8 mouse cellular contexts compared by ENCODE assay signal in genomic region chr3:96904393-96904792, GRCm38 (mm10). TPM values are rescaled to one million over a fixed set of nuclear protein-coding genes. Genes with fewer than 3 reads are reported as not detected.
DNase-seq lines count a peak whose midpoint lies in the region; ATAC-seq and TF ChIP-seq lines count a peak whose summit lies in the region.

Gene Gja5 (plus strand): TSS chr3:96904693.

- peak within 1 kb of the TSS; percentile 75 for H3K27ac ChIP-seq in testis, adult 2 months (ENCODE audit: control insufficient read depth, insufficient read depth, low read depth, low read length)
- H3K27ac ChIP-seq in heart, embryonic 10.5 days, result peak within 1 kb of the TSS; percentile 91
- no peak within 1 kb of the TSS; the same call in 1 of the 2 replicates for H3K27ac ChIP-seq in limb, embryonic 15.5 days

- 0 out of 2 replicates have a peak, but pooled peaks cover 2% of the 10 kb centered on the region for H3K4me1 ChIP-seq in testis, adult 2 months (ENCODE audit: control insufficient read depth, insufficient read depth, low read length)
- peaks cover 10% of the 10 kb centered on the region for H3K4me1 ChIP-seq in heart, embryonic 10.5 days
- peaks cover 4% of the 10 kb centered on the region; the same call in 1 of the 2 replicates for H3K4me1 ChIP-seq in limb, embryonic 15.5 days

- H3K4me3 ChIP-seq in testis, adult 2 months (ENCODE audit: control insufficient read depth, low read depth, low read length), result peak within 1 kb of the TSS; percentile 100
- H3K4me3 ChIP-seq in heart, embryonic 10.5 days, result peak within 1 kb of the TSS; percentile 100
- peak within 1 kb of the TSS; percentile 97 for H3K4me3 ChIP-seq in limb, embryonic 15.5 days

- H3K9ac ChIP-seq in limb, embryonic 15.5 days, result peak within 1 kb of the TSS; percentile 89

- ATAC-seq in limb, embryonic 15.5 days (ENCODE audit: insufficient number of reproducible peaks, low FRiP score, low TSS enrichment, low read depth), result no peak

- H3K9me3 ChIP-seq in heart, embryonic 10.5 days, result no peaks in the 10 kb centered on the region
- H3K9me3 ChIP-seq in limb, embryonic 15.5 days, result no peaks in the 10 kb centered on the region

- peak within 1 kb of the TSS; percentile 87 for H3K4me2 ChIP-seq in limb, embryonic 15.5 days

- no peak for DNase-seq in testis, postnatal 10 days (ENCODE audit: low spot score)
- DNase-seq in heart, embryonic 10.5 days (ENCODE audit: low spot score), result no peak
- no peak for DNase-seq in yolk sac, embryonic 10.5 days (ENCODE audit: low spot score)
- DNase-seq in cerebellum, postnatal 36 days, result no peak
- no peak for DNase-seq in cerebellum, postnatal 14 days
- no peak for DNase-seq in kidney, adult 8-10 months

- WGBS in heart, embryonic 10.5 days, result 18% methylated on average over 14 of the region's 14 CpGs
- WGBS in limb, embryonic 15.5 days, result 15% methylated on average over 14 of the region's 14 CpGs

- H3K27me3 ChIP-seq in testis, adult 2 months (ENCODE audit: control insufficient read depth, insufficient read depth, low read length), result no peaks in the 10 kb centered on the region
- peaks cover 6% of the 10 kb centered on the region; the same call in 1 of the 2 replicates for H3K27me3 ChIP-seq in heart, embryonic 10.5 days (ENCODE audit: insufficient read depth, poor library complexity, severe bottlenecking)
- H3K27me3 ChIP-seq in limb, embryonic 15.5 days, result peaks cover 16% of the 10 kb centered on the region; the same call in 1 of the 2 replicates

- no peak for TF ChIP-seq POLR2A in testis, adult 2 months (IDR thresholded peaks at IDR 0.05; ENCODE audit: control insufficient read depth, low read depth, low read length)

- H3K36me3 ChIP-seq in testis, adult 2 months (ENCODE audit: control insufficient read depth, insufficient read depth, low read length), result no peaks in the 10 kb centered on the region
- H3K36me3 ChIP-seq in heart, embryonic 10.5 days, result 0 out of 2 replicates have a peak, but pooled peaks cover 4% of the 10 kb centered on the region
- no peaks in the 10 kb centered on the region for H3K36me3 ChIP-seq in limb, embryonic 15.5 days

- TF ChIP-seq CTCF in testis, adult 2 months (IDR thresholded peaks at IDR 0.05; ENCODE audit: control insufficient read depth, insufficient read depth, insufficient replicate concordance, low read depth, low read length), result no peak

RNA-seq across cellular contexts. Expression of gene Gja5, which starts in this region (rescaled TPM):
- polyA plus RNA-seq in testis, adult 2 months (2012; rRNA removed), result 0.26 and 0.46 TPM in 2 replicates
- 57.3 and 133 TPM in 2 replicates for polyA plus RNA-seq in heart, embryonic 10.5 days (2016; fragmentation: Nextera tagmentation; extraction: Ambion mirVana)
- 26.0 and 29.3 TPM in 2 replicates for polyA plus RNA-seq in limb, embryonic 15.5 days (2015; fragmentation: Nextera tagmentation; extraction: Ambion mirVana)

Comparison
In these comparisons a context has a peak if more than half of its experiments do, and no peak if none do; other contexts are left out.
1. RNA of gene Gja5 (polyA plus RNA-seq): 57.3 to 133 TPM in heart, embryonic 10.5 days and 26.0 to 29.3 TPM in limb, embryonic 15.5 days; 0.26 to 0.46 TPM in testis, adult 2 months; every median in the first group is over 10 times any median in the second.
2. Peak in every context shown above with its lines, with median percentiles within 50 percentile points of each other: H3K4me3 ChIP-seq.